Mouse (Mus musculus) ZHBTc4 (cell line): Measurements from ENCODE around the gene Tmem254b.
"Not testable (repeated sequence)": the region's sequence is repeated elsewhere in the genome, so short reads cannot be mapped to it uniquely, and the experiment has no call there.

Experiments used
- DNase-seq: peaks from one replicate; pipeline ENCODE4 v3.0.0-alpha.2; 2011; ENCODE audit warnings: low read depth, low spot score

Tmem254b gene

DNA sequence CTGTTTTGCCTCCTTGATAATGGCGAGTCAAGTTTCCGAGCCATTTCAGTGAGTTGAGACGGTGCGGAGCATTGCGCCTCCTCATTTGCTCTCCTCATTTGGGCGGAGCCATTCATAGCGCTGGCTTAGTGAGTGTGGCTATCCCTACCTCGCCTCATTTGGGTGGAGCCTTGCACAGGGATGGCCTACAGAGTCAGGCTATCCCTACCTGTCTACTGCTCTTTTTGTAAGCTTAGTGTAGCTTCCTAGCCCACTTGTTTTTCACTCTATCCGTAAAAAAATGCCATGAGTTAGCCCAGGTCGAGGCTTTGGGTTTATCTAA is at the start of gene Tmem254b:
Gene Tmem254b, minus strand, starts transcription at position 116 of the 322 bp plus-strand sequence.
- not testable (repeated sequence) for DNase-seq

DNA sequence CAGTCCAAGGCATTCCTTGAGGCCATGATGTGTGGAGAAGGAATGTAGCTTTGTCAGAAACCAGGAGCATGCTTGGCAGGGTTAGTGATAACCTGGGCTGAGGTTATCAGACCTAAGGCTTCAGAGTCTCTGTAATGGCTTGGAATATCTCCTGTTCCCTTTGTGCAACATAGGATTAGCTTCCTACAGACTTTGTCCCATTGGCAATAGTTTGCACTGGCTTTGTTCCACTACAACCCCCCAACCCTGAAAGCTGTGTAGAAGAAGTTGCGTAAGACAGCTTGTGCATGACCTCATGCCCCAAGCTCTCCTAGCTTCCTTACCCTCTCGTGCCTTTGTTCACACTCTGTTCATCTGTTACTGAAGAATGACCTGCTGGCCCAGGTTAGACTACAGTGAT is 30.3 kb upstream of the Tmem254b start:
- DNase-seq: not testable (repeated sequence)

DNA sequence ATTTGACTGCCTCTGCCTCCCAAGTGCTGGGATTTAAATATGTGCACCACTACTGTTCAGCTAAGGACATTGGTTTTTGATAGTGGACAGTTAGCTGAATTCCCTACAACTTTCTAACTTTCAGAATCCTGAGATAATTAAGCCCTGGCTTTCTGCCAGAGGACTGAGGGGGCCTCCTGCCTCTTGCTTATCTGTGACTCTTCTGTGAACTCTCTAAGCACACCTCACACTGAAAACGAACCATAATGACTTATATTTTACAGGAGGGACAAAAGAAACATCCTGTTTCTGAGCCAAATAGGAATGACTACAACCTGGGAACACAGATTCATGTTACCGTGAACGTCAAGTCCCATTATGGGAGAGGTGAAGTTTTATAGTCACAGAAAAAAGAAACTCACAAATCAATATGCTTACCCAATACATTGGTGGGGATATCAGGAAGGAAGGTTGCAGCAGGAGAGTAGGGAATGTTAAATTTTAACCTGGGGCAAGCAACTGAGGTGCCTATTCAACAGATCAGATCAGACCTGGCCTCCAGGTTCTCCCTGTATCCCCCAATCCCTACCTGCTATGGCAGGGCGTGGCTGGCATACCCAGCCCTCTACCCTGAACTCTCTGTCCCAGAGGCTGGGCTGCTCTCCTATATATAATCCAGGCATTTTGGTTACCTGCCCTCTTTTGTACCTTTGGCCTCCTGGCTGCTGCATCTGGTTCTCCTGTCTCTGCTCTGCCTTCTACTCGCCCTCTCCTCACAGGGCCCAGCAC is 9.6 kb upstream of the Tmem254b start:
- DNase-seq: not testable (repeated sequence)

DNA sequence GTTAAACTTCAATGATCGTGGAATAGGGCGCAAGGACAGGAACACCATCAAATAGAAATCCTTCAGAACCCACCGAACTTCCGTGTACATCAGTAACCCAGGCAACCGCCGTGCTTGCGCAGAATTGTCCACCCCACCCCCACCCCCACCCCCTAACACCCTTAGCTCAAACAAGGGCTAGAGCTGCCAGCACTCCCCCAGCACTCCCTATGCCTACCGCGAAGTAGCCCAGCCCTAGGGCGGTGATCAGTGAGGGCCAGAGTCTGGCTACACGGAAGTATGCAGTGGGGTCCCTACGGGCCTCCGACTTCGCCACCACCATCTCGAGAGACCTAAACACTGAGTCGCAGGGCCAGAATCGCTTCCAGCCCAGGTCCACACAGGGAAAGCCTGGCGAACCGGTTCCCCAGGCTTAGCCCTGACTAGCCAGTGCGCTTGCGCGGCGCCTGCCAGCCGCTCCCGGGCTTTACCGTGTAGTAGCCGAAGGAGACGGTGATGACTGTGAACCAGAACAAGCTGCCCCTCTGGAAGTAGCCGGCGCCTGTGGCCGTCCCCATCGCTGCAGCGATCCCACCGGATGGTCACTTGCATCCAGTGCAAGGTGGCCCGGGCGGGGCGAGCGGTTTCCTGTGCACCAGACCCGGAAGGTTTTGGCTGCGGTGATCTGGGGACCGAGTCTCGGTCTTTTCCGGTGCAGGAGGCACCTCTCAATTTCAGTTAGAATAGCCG is 480 bp downstream of the Tmem254b start:
- not testable (repeated sequence) for DNase-seq

DNA sequence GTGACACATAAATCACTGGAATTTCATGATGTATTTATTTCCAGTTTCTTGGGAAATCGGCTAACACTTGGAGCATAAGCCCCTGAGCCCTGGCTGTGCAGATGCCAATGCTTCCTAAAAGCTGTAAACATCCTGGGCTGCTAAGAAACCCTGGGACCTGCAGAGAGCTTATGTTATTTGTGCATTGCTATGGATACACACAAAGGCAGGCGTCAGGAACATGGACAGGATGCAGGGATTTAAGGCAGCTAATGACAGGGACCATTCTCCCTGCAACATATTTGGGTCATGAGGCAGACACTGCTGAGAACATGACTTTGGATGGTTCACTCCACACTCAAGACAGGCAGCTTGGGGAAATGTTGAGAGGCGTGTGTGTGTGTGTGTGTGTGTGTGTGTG is 9.0 kb downstream of the Tmem254b start:
- not testable (repeated sequence) for DNase-seq

DNA sequence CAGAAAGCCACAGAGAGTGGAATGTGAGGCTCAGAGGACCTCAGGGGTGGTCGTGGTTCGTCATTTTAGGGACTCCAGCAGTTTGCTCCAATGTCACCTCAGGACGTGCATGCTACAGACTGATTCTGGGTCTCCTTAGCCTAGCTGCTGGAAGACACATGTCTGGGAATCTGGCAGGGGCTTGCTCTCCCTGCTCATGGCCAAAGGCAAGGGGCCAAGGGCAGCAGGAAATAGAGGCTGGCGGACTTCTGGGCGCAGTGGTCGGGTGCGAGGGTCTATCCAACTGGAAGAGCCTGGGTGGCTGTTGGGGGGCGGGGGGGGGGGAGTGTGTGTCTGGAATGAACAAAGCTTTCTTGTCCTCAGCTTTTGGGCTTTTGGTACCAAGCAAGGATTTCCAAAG is 18.5 kb downstream of the Tmem254b start:
- not testable (repeated sequence) for DNase-seq

DNA sequence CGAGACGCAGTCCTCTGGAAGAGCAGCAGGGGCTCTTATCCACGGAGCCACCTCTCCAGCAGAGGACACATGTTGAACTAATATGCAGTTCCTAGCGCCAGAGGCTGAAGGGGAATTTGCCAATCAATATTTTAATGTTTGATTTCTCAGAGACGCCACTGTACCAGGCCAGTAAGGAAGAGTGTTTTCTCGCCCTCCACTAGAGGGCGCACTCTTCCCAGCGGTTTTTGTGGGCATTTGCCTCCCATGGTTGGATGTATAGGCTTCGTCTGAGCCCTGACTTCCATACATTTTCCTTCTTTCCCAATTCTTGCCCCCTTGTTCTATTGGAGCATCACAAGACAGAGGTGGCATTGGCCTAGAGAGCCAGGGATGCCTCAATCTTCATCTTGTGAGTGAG is 20.2 kb downstream of the Tmem254b start:
- DNase-seq: not testable (repeated sequence)

DNA sequence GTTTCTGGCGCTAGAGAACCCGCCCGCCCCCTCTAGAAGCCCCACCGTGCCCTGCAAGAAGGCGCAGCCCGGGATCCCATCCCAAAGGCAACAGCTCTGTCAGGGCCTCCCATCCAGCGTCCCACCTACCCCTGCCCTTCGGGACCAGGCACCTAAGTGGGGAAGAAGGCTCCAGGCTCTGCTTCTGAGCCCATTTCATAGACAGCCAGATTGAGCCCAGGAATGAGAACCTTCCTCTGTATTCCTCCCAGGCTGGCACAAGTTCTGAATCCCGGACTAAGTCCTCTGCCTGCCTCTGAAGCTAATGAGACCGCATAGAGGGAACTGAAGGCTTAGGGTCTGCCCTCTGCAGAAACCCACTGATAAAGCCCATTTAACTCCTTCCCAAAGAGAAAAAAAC is 24.5 kb downstream of the Tmem254b start, which contains the start of gene Plac9b:
Gene Plac9b, minus strand, starts transcription at position 101 of the 400 bp plus-strand sequence.
- DNase-seq: not testable (repeated sequence)

DNA sequence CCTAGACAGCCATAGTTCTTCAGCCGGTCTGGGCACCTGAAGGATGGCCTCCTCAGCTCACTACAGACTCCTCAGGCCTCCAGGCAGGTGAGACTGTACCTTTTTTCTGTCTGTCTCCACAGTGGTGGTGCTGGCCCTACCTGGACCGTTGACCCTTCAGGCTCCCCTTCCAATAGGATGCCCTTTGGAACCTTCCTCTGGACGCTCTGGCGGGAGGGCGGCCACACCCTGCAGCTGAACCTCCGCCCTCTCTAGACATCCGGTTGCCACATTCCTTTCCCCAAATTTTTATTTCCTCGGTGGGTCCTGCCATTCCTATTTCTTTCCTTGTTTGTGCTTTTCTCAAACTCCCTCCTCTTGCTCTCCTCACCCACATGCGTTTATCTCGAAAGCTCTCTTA is 25.2 kb downstream of the Tmem254b start:
- not testable (repeated sequence) for DNase-seq

DNA sequence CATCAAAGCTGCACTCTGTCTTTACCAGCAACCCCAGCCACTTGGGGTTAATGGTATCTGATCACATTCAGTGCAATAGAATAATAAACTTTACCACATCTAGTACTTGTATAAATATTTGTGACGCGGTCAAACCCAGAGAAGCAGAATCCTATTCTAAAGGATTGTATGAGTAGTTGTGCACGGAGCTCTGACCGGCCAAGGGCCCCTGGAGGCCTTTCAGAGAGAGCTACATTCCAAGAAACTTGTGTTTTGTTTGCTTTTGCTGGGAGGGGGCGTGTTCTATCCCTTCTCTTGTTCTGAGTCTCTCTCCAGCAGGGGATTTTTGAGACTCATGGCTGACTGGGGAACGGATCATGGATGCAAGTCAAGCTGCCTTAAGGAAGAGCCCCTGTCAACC is 31.8 kb downstream of the Tmem254b start:
- DNase-seq: not testable (repeated sequence)

DNA sequence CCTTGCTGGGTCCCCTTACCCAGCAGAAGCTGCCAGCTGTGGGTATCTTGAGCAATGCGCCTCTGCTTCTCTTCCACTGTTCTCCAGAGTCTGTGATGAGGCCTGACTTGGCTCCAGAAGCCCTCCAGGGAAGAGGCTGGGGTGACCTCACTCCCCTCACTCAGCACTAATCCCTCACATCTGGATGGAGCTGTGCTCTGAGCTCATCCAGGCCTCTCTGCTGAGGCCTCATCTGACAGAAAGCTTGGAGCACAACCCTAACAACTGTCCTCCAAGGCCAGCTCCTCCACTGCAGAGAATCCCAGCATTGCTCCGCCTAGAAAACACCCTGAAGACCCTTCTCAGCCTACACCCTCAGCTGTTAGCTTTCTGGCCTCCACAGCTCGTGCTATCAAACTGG is 32.9 kb downstream of the Tmem254b start:
- not testable (repeated sequence) for DNase-seq

DNA sequence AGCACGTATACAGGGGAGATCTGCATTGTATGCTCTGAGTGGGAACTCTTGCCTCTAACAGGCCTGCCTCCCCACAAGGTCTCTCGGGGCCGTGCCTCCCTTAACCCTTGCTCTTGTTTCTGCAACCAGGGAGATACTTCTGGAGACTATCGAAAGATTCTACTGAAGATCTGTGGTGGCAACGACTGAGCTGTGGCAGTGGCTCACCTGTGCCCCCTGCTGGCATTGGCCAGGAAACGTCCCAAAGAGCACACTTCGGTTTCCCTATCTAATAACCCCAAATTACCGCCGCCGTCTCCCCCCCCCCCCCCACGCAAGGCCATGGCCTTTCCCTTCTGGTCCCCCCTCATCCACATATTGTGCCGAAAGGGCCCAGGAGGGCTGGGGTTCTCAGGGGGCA is 41.6 kb downstream of the Tmem254b start:
- not testable (repeated sequence) for DNase-seq

DNA sequence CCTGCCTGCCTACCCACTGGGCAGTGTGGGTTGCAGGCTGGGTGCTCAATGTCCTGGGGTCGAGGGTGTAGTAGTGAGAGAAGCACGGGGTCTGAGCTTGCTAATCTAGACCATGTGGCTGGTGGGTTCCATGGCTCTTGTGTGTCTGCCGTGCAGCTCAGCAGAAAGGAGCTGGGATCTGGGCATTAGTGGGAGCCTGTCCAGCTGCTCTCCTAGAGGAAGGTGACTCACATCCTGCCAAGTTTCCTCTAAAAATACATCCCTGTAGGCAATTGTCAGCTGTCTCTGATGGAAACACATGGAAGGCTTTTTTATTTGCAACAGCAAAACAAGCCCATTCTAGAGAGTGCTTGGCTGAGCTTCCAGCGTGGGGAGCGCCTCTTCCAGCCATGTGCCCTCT is 44.4 kb downstream of the Tmem254b start:
- DNase-seq: not testable (repeated sequence)

DNA sequence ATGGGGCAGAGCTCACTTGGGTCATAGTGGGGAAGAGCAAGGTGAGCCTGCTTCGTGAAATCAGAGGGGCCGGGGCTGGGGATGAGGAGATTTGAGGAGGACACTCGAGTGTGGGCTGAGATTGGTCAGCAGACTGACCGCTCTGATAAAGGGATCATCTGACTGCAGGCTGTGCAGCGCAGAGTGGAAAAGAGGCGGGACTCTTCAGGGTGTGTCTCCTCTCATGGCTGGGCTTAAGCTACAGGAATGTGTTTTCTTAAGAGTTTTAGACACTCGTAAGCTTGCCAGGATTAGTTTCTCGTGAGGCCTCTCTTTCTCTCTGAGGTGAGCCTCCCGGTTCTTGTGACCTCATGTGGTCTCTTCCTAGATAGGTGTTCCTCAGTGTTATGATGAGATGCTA is 45.7 kb downstream of the Tmem254b start:
- DNase-seq: not testable (repeated sequence)

DNA sequence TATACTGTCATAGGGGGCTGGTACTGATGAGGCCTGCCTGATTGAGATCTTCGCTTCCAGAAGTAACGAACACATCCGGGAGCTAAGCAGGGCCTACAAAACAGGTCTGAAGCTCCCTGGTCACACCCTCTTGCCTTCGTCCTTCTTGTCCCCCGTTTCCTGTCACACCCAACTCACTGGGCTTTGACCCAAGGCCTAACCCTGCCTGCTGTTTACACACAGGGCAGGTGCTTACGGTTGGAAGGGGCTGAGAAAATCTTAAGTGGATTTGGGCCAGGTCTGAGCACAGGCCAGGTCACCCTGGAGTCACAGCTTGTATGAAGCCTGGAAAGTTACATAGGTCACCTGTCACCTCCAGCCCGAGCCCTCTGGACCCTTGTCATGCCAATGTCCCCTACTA is 50.8 kb downstream of the Tmem254b start:
- not testable (repeated sequence) for DNase-seq
